Mouse (Mus musculus) thymus, postnatal 0 days (tissue): ENCODE data around the gene Man1c1. TPM values are rescaled to one million over a fixed set of nuclear protein-coding genes. Genes with fewer than 3 reads are reported as not detected.

Experiments
- DNase-seq: peaks from one replicate; pipeline ENCODE4 v3.0.0-alpha.2; 2015; ENCODE audit warnings: low spot score
- polyA plus RNA-seq: library from polyadenylated mRNA; unstranded; fragments of >200 nt; fragmentation: Nextera tagmentation; extraction: Ambion mirVana; gene quantifications from 2 replicates; pipeline ENCODE4 v1.2.1, GENCODE M21; 2015

The Man1c1 gene
- polyA plus RNA-seq, 1 experiment from 2014 or later, result 1.2 TPM

DNA sequence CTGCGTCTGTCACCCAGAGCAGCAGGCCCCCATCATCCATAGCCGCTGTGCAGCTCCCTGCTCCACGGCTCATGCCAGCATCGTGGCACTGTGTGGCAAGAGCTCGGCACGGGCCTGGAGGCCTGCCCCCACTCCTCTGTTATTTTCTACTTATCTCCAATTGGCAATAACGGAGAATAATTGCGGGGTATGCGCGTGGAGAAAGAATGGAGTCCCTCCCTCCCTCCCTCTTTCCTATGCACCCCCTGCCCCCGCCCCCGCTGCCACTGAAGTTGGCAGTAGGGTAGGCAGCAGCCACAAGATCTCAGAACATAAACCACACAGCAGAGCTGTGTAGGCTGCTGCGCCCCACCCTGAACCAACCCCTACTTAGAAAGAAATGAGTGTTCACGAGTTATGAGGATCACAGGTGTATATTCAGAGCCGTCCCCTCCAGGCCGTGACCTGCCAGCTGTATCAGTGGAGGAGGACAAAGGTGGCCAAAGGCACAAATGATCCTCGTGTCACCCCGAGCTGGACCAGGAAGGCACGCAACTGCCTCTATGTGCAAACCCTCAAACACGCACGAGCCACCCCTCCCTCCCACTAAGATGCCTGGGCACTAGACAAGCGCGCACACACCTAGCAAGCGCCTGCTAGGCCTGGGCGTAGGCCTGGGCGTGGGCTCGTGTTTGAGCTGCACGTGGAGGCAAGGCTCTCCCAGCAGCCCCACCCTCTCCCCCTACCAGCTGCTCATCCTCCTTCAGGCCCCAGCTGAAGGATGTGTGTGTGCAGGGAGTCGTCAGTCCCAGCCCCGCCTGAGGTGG, 62.2 kb downstream of the Man1c1 start:
- peak; percentile 51 for DNase-seq

DNA sequence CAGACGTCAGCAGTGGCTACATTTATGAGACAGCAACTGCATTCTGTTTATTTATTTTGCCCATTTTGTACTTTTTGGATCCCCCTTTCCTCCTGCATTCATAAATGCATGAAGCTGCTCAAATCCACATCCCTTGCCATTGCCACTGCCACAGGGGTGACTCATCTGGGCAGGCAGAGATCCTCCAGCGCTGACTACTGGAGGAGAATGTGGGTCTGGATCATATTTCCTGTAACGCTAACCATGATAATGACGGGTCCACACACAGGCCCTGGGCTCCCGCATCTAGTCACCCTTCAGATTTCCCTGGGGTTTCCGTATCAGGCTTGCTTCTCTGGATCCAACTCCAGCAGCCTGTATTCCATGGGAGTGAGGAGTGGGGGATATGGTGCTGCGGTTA, 64.8 kb downstream of the Man1c1 start:
- DNase-seq, result no peak

DNA sequence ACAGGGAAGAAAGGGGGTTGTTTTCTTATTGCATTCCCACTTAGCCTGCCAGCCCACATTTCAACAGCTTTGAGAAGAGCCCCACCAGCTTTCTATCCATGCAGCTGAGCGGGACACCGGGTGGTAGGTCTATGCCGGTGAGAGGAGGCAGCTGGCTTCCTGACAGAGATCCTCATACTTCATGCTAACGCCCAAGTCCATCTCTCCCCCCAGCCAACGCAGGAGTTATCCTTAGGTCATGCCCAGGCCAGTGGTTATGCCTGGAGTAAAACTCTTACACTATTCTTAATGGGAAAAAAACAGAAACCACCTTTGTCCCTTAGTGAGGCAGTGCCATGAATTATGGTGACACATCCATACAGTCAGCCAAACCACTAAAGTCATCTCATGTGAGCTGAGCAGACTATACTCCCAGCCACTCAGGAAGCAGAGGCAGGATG, 66.0 kb downstream of the Man1c1 start:
- DNase-seq, result no peak

DNA sequence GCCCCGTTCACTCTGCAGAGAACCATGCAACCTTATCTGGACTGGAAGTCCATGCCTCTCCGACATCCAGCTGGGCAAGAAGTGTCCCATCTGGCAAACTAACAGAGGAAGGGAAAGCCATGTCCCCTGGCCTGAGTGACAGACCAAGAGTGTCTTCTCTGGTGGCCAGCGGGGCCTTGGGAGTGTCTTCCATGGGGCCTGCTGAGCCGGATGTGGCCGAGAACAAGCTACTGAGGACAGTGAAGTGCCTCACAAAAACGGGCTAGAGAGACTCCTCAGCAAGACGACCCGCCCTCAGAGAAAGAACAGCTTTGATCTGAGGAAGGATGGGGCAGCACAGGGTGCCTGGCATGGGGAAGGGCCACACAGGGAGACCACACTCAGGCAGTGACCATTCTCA, 67.7 kb downstream of the Man1c1 start:
- no peak for DNase-seq

DNA sequence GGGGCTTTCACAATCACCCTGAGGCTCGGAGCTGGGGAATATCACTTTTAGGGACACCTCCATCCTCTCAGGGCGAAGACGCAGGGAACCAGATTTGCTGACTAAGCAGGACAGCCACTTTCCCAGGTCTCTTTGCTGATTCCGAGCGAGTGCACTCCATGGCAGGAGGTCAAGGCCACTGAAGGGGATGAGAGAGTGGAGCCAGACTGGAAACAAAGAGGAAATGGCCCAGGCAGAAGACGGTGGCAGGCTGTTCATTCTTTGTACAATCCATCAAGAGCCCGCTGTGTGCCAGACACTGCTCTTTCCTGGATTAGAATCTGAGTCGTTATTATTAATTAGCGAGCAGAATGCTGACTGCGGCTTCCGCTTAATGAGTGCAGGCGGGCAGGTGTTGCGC, 70.1 kb downstream of the Man1c1 start:
- no peak for DNase-seq

DNA sequence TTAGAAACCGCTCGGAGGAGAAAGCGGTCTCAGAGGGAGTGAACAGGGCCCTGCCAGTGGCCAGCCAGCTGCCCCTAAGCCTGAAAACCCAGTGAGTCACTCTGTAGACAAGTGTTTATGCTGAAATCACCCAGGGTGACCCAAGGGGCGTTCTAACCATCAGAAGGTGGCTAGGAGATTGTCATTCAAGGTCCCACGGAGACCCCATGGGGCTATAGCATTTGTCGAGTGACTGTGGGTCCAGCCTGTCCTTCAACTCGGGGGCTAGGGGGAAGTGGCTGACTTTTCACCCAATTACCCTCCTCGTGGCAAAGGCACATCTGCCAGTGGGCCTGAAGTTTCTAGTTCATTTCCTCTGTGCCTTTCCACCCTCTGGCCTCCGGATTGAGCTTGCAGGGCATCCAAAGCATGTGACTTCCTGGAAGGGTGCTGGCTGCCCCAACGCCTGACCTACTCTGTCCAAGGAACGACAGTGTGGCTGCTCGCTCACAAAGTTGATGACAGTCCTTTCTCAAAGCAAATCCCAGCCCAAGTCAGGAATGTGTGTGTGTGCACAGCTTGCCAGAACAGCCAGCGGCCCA, 71.9 kb downstream of the Man1c1 start:
- DNase-seq, result no peak

DNA sequence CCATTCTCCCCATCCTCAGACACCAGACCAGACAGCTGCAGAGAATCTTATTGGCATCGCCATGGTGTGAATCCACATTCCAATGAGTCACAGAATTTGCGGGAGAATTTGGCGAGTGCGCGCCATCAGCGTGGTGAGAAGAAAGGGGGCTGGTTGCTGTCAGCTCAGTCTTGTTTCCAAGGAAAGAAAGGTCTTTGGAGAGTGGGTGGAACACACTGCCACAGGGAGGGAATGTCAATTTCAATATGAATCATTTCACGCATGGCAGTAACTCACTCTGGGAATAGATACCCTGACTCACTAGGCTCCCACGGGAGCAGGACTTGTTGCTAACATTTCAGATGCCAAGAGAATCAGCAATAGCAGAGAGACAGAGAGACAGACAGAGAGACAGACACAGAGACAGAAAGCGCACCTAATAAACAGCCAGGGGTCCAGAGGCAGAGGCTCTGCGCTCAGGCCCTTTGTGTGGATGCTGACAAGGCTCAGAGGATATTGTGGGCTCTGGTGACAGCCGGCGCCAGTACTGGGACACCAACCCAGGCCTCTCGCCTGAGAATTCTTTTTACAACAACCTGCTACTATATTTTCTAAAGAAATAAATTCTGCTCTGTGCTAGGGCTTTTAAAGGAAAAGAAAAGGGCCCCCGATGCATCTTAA, 72.5 kb downstream of the Man1c1 start:
- no peak for DNase-seq

DNA sequence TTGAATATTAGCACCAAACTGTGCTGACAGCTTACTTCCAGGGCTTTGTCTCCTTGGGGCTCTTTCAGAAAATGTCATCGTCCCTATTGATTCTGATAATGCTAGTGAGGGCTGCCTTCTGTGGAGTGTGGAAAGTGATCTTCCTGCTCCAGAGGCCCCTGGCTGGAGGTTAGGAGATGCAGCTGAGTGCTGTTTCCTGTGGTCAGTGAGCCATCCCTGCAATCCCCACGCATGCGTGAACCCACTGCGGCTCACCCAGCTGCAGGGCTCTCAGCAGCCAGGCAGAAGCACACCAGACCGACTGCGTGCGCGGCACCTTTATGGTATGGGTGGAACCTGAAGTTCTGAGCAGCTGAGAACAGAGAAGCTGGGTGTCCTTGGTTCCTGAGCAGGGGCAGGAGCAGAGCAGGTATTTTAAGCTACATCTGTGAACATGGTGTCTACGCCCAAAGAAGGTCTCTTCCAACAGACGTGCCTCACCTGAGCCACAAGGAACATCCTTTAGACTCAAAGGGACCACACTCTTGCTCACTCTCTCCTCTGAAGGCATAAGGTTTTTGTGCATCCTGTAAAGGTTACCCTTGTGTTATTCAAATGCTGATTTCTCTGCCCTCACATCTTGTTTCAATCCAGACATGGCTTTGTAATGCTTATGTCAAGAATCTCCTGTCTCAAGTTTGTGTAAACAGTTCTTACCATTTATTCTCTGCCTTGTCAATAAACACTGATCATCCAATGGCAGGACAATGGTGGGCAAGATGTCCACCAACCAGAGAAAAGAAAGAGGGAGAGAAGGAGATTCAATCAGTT, 75.3 kb downstream of the Man1c1 start:
- DNase-seq, result no peak

DNA sequence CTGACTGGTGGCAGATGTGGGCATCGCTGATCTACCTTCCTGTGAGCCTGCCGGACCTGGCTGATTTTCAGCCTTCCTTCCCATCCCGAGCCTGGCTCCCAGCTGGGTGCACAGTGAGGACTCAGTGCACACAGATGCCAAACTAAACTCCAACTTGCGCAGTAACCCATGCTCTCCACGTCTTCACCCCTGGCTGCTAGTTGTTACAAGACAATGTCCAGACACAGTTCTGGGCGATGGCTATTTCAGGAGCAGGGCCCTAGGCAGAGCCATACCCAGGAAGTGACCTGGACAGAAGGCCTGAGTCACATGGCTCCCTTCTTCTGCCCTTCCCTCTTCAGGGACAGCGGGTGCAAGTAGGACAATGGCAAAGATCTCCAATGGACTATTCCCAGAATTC, 76.0 kb downstream of the Man1c1 start:
- no peak for DNase-seq

DNA sequence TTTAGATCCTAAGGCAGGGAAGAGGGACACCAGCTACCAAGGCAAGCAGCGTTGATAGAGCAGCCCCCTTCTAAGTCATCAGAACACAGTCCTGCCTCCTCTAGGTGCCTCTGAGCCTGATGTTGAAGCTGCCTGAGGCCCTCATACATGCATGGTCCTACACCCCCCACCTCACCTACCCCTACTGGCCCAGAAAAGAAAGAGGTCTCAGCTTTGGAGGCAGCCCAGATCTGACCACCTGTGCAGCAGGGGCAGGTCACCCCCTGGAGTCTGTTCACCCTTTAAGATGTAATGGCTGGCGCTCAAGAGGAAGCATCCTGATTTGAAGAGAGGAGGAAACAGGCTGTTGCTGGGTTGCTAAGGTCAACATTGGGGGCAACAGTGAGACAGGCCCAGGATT, 77.2 kb downstream of the Man1c1 start:
- no peak for DNase-seq

DNA sequence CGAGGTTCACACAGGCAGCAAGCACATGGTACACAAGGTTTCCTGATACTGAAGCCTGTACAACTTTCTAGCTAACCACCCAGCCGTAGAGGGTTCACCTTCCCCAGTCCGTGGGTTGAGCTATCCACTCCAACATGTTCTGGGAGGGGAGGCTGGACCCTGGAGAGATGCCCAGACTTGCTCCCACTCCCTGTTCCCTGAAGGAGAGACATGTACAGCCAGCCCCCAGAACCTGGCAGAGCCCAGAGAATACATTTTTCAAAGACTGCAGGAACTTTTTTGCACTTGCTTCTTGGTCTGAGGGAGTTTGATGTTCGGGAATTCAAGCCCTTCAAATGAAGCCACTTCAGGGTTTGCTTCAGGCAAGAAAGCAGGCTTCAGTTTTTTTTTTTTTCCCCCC, 77.7 kb downstream of the Man1c1 start:
- DNase-seq, result no peak

DNA sequence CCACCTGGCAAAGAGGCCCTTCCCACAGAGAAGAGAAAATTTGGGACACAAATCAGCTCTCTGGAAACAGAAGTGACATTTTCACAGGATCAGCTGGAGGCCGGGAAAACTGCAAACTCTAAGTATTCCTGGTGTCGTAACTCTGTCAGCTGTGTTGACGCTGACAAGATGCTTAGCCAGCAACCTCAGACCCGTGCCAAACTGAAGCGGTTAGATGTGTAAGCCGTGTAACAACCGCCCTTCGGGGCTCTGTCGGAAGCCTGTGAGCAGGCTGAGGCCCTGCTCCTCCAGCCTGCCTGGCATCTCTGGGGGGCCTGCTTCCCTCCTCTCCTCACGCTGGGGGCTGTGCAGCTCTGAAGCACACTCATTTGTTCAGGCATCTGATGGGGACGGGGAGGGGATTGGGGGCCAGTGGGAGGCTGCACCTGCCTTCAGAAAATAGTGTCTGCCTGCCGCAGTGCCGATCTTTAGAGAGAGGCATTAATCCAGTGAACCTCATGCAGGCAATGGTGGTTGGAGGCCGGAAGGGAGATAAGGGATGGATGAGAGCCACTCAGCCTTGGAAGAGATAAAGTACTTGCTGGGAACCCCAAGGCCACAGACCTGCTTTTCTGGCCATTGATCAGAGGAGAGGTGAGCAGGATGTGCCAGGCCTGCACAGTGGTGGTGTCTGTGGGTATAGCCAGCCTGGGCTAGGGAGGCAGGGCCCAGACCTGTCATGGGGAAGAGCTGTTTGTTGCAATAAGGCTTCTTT, 79.8 kb downstream of the Man1c1 start:
- no peak for DNase-seq

DNA sequence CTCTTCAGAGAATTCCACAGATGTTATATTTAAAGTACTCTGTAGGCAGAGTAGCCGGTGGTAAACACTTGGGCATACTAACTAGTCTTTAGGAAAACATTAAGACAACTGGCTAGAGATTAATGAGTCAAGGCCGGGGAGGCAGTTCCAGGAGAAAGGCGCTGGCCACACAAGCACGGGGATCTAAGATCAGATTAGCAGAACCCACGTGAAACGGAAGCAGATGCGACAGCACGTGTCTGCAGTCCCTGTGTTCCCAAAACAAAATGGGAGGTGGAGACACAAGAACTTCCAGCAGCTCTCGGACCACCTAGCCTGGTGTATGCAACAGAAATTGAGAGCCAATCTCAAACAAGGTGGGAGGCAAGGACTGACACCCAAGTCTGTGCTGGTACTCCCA, 82.4 kb downstream of the Man1c1 start:
- no peak for DNase-seq

DNA sequence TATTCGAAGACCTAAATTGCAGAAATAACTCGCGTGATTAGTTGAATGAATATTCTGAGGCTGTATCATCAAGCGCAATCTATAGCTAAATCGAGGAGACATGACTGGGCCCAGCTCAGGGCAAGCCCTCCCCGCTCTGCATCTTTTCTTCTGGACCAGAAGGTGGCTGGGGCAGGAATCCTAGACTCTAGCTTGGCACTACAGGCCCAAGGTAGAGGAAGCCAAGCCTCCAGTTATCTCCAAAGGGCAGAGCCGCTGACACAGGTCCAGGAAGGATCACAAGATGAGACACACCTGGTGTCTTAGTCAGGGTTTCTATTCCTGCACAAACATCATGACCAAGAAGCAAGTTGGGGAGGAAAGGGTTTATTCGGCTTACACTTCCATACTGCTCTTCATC, 83.8 kb downstream of the Man1c1 start:
- DNase-seq, result no peak

DNA sequence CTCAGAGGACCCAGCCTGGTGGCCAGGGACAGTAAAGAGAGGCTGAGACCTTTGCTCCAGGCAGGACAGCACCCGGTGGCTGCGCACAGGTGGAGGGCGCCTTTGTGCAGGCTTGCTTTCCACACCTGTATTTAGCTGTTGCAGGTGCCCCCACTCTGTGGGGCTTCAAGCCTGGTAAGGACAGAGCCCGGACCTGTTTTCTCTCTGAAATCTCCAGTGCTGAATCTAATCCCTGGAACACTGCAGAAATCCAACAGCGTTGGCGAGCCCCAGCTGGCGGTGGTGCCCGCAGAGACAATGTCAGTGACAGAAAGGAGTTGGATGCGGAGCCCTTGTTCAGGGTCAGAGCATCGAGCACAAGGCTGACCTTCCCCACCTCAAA, 84.6 kb downstream of the Man1c1 start:
- no peak for DNase-seq

DNA sequence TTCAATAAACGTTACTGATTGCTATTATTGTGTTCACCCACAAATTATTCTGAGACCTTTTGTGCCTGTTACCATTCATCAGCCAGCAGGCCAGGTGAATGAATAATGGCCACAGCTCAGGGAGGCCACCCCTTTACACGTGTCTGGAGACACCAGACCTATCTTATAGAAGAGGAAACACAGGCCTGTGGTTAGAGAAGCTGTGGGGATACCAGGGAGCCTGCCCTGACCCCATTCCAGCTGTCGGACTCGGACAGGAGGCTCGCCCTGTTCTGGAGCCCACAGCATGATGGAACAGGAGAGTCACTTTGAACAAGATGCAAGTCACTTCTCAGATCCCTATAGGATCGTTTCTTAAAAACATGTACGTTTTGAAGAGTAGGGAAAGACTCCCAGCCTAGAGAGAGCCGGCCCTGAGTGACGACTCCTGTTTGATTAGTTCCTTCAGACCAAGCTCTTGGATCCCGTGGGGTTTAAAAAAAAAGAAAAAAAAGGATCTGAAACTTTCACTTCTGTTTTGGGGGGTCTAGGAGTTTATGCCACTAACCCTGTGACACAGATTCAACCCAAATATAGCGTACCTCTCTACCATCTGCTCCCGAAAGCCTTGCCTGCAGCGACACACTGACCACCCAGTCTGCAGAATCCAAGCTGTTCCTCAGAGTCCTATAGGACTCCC, 85.1 kb downstream of the Man1c1 start:
- DNase-seq, result no peak

DNA sequence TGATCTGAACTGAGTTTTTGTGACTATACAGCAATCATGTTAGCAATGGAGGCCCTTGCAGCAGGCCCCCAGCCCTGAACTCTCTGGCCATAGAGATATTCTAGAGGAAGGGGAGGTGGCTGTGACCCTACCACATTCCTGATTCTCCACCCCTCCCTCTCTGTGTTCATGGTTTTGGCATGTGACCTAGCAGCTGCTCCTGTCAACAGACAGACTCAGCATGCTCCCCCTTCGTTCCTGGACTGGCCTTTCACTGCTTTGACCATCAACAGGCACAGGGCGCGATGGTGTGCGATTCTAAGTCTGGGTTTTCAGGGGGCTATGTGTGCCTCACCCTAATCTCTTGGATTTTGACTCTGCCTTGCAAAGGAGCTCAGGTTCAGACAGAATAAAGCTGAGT, 86.3 kb downstream of the Man1c1 start:
- DNase-seq, result no peak

DNA sequence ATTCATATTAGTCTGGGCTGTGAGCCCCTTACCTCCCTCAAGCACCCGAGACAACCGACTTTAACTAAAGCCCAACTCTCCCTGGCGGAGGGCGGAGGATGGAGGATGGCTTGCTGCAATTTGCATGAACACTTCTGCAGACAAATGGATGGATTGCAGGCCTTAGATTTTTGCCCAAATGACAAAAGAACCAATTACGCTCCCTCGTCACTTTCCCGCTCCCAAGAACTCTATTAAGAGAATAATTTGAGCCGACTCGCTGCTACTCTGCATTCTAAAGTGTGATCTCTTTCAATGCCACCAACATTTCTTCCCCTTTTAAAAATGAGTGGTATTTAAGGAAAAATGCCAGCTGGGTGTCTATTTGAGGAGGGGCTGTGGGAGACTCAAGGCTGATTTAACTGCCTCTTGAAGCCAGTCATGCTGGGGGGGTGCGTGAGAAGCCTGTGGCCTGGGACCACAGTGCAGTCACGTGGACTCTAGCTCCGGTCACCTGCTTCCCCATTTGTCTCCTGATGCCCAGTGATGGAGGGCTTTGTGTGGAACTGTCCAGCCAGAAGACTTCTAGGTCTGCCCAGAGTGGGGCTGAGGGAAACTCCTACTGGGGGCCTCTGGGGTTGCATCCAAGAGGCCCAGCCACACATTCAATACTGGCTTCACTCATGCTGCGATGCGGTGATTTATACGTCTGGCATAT, 88.0 kb downstream of the Man1c1 start:
- no peak for DNase-seq

DNA sequence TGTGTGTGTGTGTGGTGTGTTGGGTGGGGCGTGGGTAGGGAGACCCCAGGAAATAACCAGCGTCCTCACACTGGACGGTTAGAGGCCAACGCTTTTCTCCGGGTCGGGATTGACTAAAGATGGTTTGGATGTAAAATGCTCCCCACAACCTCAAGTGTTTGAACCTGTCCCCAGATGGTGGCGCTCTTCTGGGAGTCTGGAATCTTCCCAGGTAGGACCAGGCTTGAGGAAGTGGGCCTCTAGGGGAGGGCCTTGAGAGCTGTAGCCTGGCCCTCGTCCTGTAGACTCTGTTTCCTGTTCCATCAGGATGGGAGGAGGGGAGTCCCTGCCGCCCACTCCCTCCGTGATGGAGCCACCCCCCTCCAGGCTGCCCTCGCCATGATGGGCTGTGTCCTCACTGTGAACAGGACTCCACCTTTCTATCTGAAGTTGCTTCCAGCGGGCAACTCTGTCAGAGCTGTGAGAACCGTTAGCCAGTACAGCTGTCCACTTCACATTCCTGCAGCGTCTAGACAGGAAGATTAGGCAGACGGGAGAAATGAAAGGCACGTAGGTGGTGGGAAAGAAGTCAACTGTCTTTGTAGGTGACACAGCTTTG, 91.9 kb downstream of the Man1c1 start:
- DNase-seq, result no peak

DNA sequence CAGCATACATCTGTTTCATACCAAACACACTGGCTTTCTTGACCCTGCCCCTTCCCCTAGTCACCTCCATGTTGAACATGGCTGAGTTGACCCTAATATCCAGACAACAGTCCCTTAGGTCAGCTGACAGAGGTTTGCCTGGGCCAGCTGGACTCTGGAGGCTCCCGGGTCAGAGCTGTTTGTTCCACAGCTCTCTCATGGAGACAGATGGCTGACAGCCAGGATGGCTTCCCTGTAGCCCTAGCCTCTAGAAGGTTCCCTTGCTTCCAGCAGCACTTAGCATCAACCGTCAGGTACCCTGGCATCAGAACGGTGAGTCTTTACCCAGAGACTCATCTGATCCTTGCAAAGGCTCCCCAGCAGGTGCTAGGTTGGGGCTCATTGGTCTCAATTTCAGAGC, 93.5 kb downstream of the Man1c1 start:
- DNase-seq, result no peak
